Mouse (Mus musculus) midbrain, embryonic 14.5 days (tissue): ENCODE measurements around the gene Lck. TPM values are rescaled to one million over a fixed set of nuclear protein-coding genes. Genes with fewer than 3 reads are reported as not detected.

Experiments
- ATAC-seq: fragments of 200-750 bp; cut with Nextera tagmentation; 2 replicates; pipeline ENCODE4 v1.8.0; 2017; ENCODE audit warnings: moderate number of reproducible peaks, moderate library complexity; ENCODE audit not compliant: low FRiP score, low TSS enrichment
- DNase-seq: peaks from one replicate; pipeline ENCODE4 v3.0.0-alpha.2; 2015
- H3K27ac ChIP-seq: fragments of 300-500 bp; sonication (generic); replicated peaks from 2 replicates; pipeline ENCODE4 v1.5.1; 2014; ENCODE audit warnings: mild to moderate bottlenecking, low read depth, low read length, moderate library complexity
- H3K27me3 ChIP-seq: fragments of 300-500 bp; sonication (generic); 2 replicates; pipeline ENCODE4 v1.6.1; 2014; ENCODE audit warnings: low read length, control low read depth, mixed read lengths; ENCODE audit not compliant: control insufficient read depth, insufficient read depth
- H3K36me3 ChIP-seq: fragments of 300-500 bp; sonication (generic); 2 replicates; pipeline ENCODE4 v1.6.1; 2014; ENCODE audit warnings: low read length, control low read depth; ENCODE audit not compliant: control insufficient read depth, insufficient read depth
- H3K4me1 ChIP-seq: fragments of 300-500 bp; sonication (generic); 2 replicates; pipeline ENCODE4 v1.6.1; 2014; ENCODE audit warnings: mild to moderate bottlenecking, antibody characterized with exemption, low read length, control low read depth; ENCODE audit not compliant: control insufficient read depth, insufficient read depth
- H3K4me2 ChIP-seq: fragments of 300-500 bp; sonication (generic); 2 replicates; pipeline ENCODE4 v1.6.1; 2014; ENCODE audit warnings: mild to moderate bottlenecking, low read length, moderate library complexity
- H3K4me3 ChIP-seq: fragments of 300-500 bp; sonication (generic); replicated peaks from 2 replicates; pipeline ENCODE4 v1.5.1; 2014; ENCODE audit warnings: low read depth, low read length
- H3K9ac ChIP-seq: fragments of 300-500 bp; sonication (generic); replicated peaks from 2 replicates; pipeline ENCODE4 v1.6.1; 2014; ENCODE audit warnings: mild to moderate bottlenecking, low read length, moderate library complexity
- H3K9me3 ChIP-seq: fragments of 300-500 bp; sonication (generic); 2 replicates; pipeline ENCODE4 v1.6.1; 2016; ENCODE audit warnings: low read length, control low read depth, mixed read lengths; ENCODE audit not compliant: control insufficient read depth
- WGBS: fragments of 180-500 bp; shearing (Covaris S2); extraction: QIAGEN DNeasy Blood & Tissue Kit; methylation state at CpG from one replicate; pipeline ENCODE4 v1.1.7; 2014; 5-methylcytosine and 5-hydroxymethylcytosine counted together
- polyA plus RNA-seq: library from polyadenylated mRNA; unstranded; fragments of >200 nt; fragmentation: Nextera tagmentation; extraction: Ambion mirVana; gene quantifications from 2 replicates; pipeline ENCODE4 v1.2.1, GENCODE M21; 2014

The Lck gene
- polyA plus RNA-seq, 1 experiment from 2014 or later, result 9.0 TPM

- Histone ChIP-seq H3K27me3 (no peaks in the 10 kb centered on the region), H3K9me3 (no peaks in the 10 kb centered on the region), H3K4me3 (peak within 1 kb of the TSS; percentile 98), H3K27ac (peak within 1 kb of the TSS; percentile 79), H3K36me3 (peaks cover 50% of the 10 kb centered on the region), H3K9ac (peak within 1 kb of the TSS; percentile 91), H3K4me1 (peaks cover 15% of the 10 kb centered on the region), H3K4me2 (peak within 1 kb of the TSS; percentile 88)
- peak; percentile 84 for ATAC-seq
- under 1% methylated on average over 73 of the region's 74 CpGs for WGBS
- DNase-seq, result peak; percentile 91
Measured at GRCm38 (mm10) chr4:129600233-129601158, 27.1 kb upstream of the Lck start, which contains the start of the genes Eif3i and Tmem234. Eif3i (minus strand) TSS chr4:129600648. Tmem234 (plus strand) TSS chr4:129600668.

GRCm38 (mm10) chr4:129588865-129589264 lies 15.4 kb upstream of the Lck start:
- H3K9me3 ChIP-seq, result no peaks in the 10 kb centered on the region
- H3K36me3 ChIP-seq, result peaks cover 38% of the 10 kb centered on the region
- WGBS, result 84% methylated on average over 4 of the region's 4 CpGs
- no peak for ATAC-seq
- no peak for DNase-seq
- H3K4me1 ChIP-seq, result peaks cover 7% of the 10 kb centered on the region; the same call in 1 of the 2 replicates
- H3K27me3 ChIP-seq, result no peaks in the 10 kb centered on the region
- H3K4me2 ChIP-seq, result no peak overlapping the region
- no peak overlapping the region for H3K9ac ChIP-seq
- H3K4me3 ChIP-seq, result no peak overlapping the region
- H3K27ac ChIP-seq, result no peak overlapping the region

GRCm38 (mm10) chr4:129586943-129587342 lies 13.5 kb upstream of the Lck start:
- no peak for DNase-seq
- peaks cover 7% of the 10 kb centered on the region; the same call in 1 of the 2 replicates for H3K4me1 ChIP-seq
- H3K27ac ChIP-seq, result no peak overlapping the region
- peaks cover 19% of the 10 kb centered on the region for H3K36me3 ChIP-seq
- H3K9ac ChIP-seq, result no peak overlapping the region
- no peak for ATAC-seq
- H3K4me3 ChIP-seq, result no peak overlapping the region
- 31% methylated on average over 1 of the region's 1 CpGs for WGBS
- H3K27me3 ChIP-seq, result no peaks in the 10 kb centered on the region
- H3K9me3 ChIP-seq, result no peaks in the 10 kb centered on the region
- H3K4me2 ChIP-seq, result no peak overlapping the region

GRCm38 (mm10) chr4:129585773-129586172 lies 12.3 kb upstream of the Lck start:
- ATAC-seq (no peak), DNase-seq (no peak)
- peaks cover 7% of the 10 kb centered on the region for H3K36me3 ChIP-seq
- H3K27me3 ChIP-seq, result no peaks in the 10 kb centered on the region
- no peak overlapping the region for H3K27ac ChIP-seq
- H3K9me3 ChIP-seq, result no peaks in the 10 kb centered on the region
- 82% methylated on average over 9 of the region's 9 CpGs for WGBS
- no peak overlapping the region for H3K4me2 ChIP-seq
- H3K4me3 ChIP-seq, result no peak overlapping the region
- peaks cover 7% of the 10 kb centered on the region; the same call in 1 of the 2 replicates for H3K4me1 ChIP-seq
- no peak overlapping the region for H3K9ac ChIP-seq

GRCm38 (mm10) chr4:129584884-129585608 lies 11.6 kb upstream of the Lck start:
- H3K9ac ChIP-seq, result peak overlapping the region; percentile 14; the same call in 1 of the 2 replicates
- no peaks in the 10 kb centered on the region for H3K27me3 ChIP-seq
- H3K4me2 ChIP-seq, result peak overlapping the region; percentile 51
- WGBS, result 3% methylated on average over 36 of the region's 36 CpGs
- H3K4me3 ChIP-seq, result peak overlapping the region; percentile 28
- peak; percentile 79 for DNase-seq
- no peak for ATAC-seq
- peaks cover 7% of the 10 kb centered on the region; the same call in 1 of the 2 replicates for H3K4me1 ChIP-seq
- no peaks in the 10 kb centered on the region for H3K9me3 ChIP-seq
- no peaks in the 10 kb centered on the region for H3K36me3 ChIP-seq
- H3K27ac ChIP-seq, result no peak overlapping the region

GRCm38 (mm10) chr4:129584370-129584769 lies 10.9 kb upstream of the Lck start:
- ATAC-seq (no peak), DNase-seq (no peak)
- Histone ChIP-seq H3K27me3 (no peaks in the 10 kb centered on the region), H3K4me1 (peaks cover 7% of the 10 kb centered on the region; the same call in 1 of the 2 replicates), H3K9ac (no peak overlapping the region), H3K36me3 (no peaks in the 10 kb centered on the region), H3K4me2 (peak overlapping the region; percentile 51), H3K27ac (no peak overlapping the region), H3K9me3 (no peaks in the 10 kb centered on the region), H3K4me3 (no peak overlapping the region)
- 85% methylated on average over 1 of the region's 1 CpGs for WGBS

- ATAC-seq (no peak), DNase-seq (no peak)
- no peaks in the 10 kb centered on the region for H3K9me3 ChIP-seq
- H3K4me2 ChIP-seq, result no peak overlapping the region
- no peaks in the 10 kb centered on the region for H3K36me3 ChIP-seq
- WGBS, result 86% methylated on average over 1 of the region's 1 CpGs
- H3K9ac ChIP-seq, result no peak overlapping the region
- no peaks in the 10 kb centered on the region for H3K27me3 ChIP-seq
- no peak overlapping the region for H3K27ac ChIP-seq
- H3K4me1 ChIP-seq, result peaks cover 8% of the 10 kb centered on the region; the same call in 1 of the 2 replicates
- no peak overlapping the region for H3K4me3 ChIP-seq
Measured at GRCm38 (mm10) chr4:129582251-129582650, 8.8 kb upstream of the Lck start.

- Histone ChIP-seq H3K9ac (no peak overlapping the region), H3K36me3 (no peaks in the 10 kb centered on the region), H3K4me2 (no peak overlapping the region), H3K27me3 (no peaks in the 10 kb centered on the region), H3K9me3 (no peaks in the 10 kb centered on the region), H3K4me3 (no peak overlapping the region), H3K4me1 (peaks cover 15% of the 10 kb centered on the region; the same call in 1 of the 2 replicates), H3K27ac (no peak overlapping the region)
- 75% methylated on average over 7 of the region's 7 CpGs for WGBS
- ATAC-seq (no peak), DNase-seq (no peak)
Measured at GRCm38 (mm10) chr4:129580347-129580746, 6.9 kb upstream of the Lck start.
